Mouse (Mus musculus): ENCODE measurements at regions not wholly inside any gene's neighbourhood (a gene's known extent, or its start where the extent isn't known, plus 50 kb on each side); places are given as distances from the start of the nearest gene placed in this dataset.
A peak's percentile ranks its signal among the peaks of the same experiment; 100 is the strongest.

DNA sequence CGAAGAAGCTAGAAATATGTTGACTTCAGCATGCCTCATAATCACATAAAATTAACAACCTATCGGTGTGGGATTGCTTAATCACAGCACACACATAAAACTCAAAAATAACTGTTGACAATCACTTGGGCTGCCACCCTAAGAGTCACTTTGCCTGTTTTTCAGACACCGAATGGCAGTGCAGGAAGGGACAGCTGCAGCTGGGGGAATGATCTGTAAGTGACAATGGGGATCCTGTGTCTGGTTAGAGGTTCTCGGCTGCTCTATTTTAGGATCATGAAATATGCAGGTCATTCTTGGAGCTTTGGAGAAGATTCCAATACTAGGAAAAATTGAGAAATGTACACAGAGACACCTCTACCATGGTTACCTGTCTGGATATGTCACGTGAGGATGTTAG lies 54.4 kb upstream of the Tcf12 start:
- 79% methylated on average over 5 of the region's 5 CpGs for WGBS
- H3K4me1 ChIP-seq (replicated peaks; ENCODE audit: control insufficient read depth, insufficient read depth), result no peaks in the 10 kb centered on the region
- no peak for DNase-seq (ENCODE audit: low spot score)

DNA sequence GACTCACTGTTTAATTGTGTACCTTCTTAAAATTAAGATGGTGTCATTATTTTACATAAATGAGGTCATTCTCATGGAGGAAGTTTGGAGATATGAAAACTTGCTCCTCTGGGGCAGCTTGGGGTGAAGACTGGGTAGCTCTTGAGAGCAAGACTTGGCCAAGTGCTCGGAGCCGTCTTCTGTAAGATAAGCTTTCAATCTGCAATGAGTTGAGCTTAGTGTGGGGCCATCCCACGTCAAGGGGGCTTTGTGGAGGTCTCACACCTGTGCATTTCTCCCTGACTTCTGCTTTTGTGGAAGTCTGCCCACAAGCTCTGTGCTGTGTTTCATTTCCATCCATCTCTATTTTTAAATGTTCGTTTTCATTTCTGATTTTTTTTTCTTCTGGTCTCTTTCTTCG lies 54.9 kb upstream of the Tcf12 start:
- ATAC-seq (ENCODE audit: low FRiP score, low TSS enrichment) (no peak), DNase-seq (ENCODE audit: low spot score) (no peak)
- no peaks in the 10 kb centered on the region for H3K4me1 ChIP-seq (replicated peaks; ENCODE audit: control insufficient read depth, insufficient read depth)
- 67% methylated on average over 5 of the region's 5 CpGs for WGBS
- no peaks in the 10 kb centered on the region for H3K36me3 ChIP-seq (ENCODE audit: control insufficient read depth, insufficient read depth, low read length)
- H3K27me3 ChIP-seq (ENCODE audit: control insufficient read depth, insufficient read depth, low read length), result no peaks in the 10 kb centered on the region
- H3K27ac ChIP-seq (replicated peaks), result no peak overlapping the region
- no peak overlapping the region for H3K9ac ChIP-seq (ENCODE audit: low read length)
- TF ChIP-seq EP300 (optimal IDR thresholded peaks at IDR 0.05) (no peak), CTCF (IDR thresholded peaks at IDR 0.05; ENCODE audit: low read depth) (no peak)
- no peaks in the 10 kb centered on the region for H3K9me3 ChIP-seq (ENCODE audit: control insufficient read depth, low read length)
- no peak overlapping the region for H3K4me3 ChIP-seq (ENCODE audit: low read depth, low read length)
- H3K4me2 ChIP-seq (replicated peaks; ENCODE audit: low read depth), result no peak overlapping the region

More for the DNA sequence above, 54.4 kb upstream of the Tcf12 start:
- Histone ChIP-seq H3K4me2 (replicated peaks; ENCODE audit: low read depth) (no peak overlapping the region), H3K4me3 (ENCODE audit: low read depth, low read length) (no peak overlapping the region), H3K27me3 (ENCODE audit: control insufficient read depth, insufficient read depth, low read length) (no peaks in the 10 kb centered on the region), H3K9me3 (ENCODE audit: control insufficient read depth, low read length) (no peaks in the 10 kb centered on the region), H3K36me3 (ENCODE audit: control insufficient read depth, insufficient read depth, low read length) (no peaks in the 10 kb centered on the region), H3K9ac (ENCODE audit: low read length) (no peak overlapping the region), H3K27ac (replicated peaks) (no peak overlapping the region)
- ATAC-seq (ENCODE audit: low FRiP score, low TSS enrichment), result no peak
- TF ChIP-seq CTCF (IDR thresholded peaks at IDR 0.05; ENCODE audit: low read depth) (no peak), EP300 (optimal IDR thresholded peaks at IDR 0.05) (no peak)

DNA sequence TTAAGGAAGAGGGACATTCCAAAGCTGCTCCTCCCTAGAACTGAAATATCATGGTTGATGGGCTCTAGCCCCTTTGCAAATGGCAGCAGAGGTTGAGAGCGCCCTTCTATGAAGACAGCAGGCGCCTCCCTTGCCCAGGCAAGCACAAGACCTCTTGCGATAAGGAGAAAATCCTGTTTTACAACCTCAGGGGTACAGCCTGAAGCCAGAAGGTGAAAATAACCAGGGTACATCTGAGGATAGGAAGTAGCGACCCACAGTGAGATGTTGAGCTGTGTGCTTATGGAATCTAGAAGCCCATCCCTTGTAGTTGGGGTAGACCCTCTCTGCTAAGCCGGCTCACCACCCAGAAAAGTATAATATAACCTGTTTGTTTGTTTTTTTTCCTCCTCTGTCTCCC lies 57.6 kb upstream of the Tcf12 start:
- no peaks in the 10 kb centered on the region for H3K4me1 ChIP-seq (replicated peaks; ENCODE audit: control insufficient read depth, insufficient read depth)
- peak overlapping the region; percentile 52 for H3K4me2 ChIP-seq (replicated peaks; ENCODE audit: low read depth)
- 53% methylated on average over 5 of the region's 5 CpGs for WGBS
- H3K27me3 ChIP-seq (ENCODE audit: control insufficient read depth, insufficient read depth, low read length), result no peaks in the 10 kb centered on the region
- H3K36me3 ChIP-seq (ENCODE audit: control insufficient read depth, insufficient read depth, low read length), result no peaks in the 10 kb centered on the region
- H3K4me3 ChIP-seq (ENCODE audit: low read depth, low read length), result no peak overlapping the region
- ATAC-seq (ENCODE audit: low FRiP score, low TSS enrichment), result peak; percentile 26; the same call in 1 of the 2 replicates
- DNase-seq (ENCODE audit: low spot score), result no peak
- no peak overlapping the region for H3K9ac ChIP-seq (ENCODE audit: low read length)
- no peak for TF ChIP-seq CTCF (IDR thresholded peaks at IDR 0.05; ENCODE audit: low read depth)
- TF ChIP-seq EP300 (optimal IDR thresholded peaks at IDR 0.05), result no peak
- no peak overlapping the region for H3K27ac ChIP-seq (replicated peaks)
- no peaks in the 10 kb centered on the region for H3K9me3 ChIP-seq (ENCODE audit: control insufficient read depth, low read length)

DNA sequence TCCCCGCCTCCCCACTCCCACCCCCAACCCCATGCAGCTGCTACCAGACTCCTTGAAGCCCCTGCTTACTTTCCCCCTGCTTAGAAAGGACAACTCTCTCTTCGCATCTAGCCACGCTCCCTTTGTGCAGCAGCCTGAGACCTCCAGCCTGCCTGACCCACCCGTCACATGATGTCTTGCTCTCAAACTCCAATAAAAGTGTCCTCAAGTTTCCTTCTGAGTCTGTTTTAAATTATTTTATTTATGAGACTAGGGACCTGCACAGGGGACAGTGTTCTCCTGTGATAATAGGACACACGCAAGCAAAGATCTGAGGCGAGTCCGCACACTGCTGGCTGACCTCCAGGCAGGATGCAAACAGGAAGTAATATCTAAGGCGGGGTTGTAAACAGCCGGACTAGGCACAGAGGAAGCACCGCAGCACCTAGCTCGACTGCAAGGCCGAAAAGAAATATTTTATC lies 58.1 kb upstream of the Tcf12 start:
- no peaks in the 10 kb centered on the region for H3K36me3 ChIP-seq (ENCODE audit: control insufficient read depth, insufficient read depth, low read length)
- DNase-seq (ENCODE audit: low spot score) (peak; percentile 54), ATAC-seq (ENCODE audit: low FRiP score, low TSS enrichment) (peak; percentile 74)
- WGBS, result 11% methylated on average over 12 of the region's 12 CpGs
- H3K9me3 ChIP-seq (ENCODE audit: control insufficient read depth, low read length), result no peaks in the 10 kb centered on the region
- no peaks in the 10 kb centered on the region for H3K27me3 ChIP-seq (ENCODE audit: control insufficient read depth, insufficient read depth, low read length)
- peak overlapping the region; percentile 52 for H3K4me2 ChIP-seq (replicated peaks; ENCODE audit: low read depth)
- H3K27ac ChIP-seq (replicated peaks), result 0 out of 2 replicates have a peak overlapping the region, but pooled peaks have one; percentile 35
- H3K9ac ChIP-seq (ENCODE audit: low read length), result peak overlapping the region; percentile 54
- no peak for TF ChIP-seq EP300 (optimal IDR thresholded peaks at IDR 0.05)
- no peak for TF ChIP-seq CTCF (IDR thresholded peaks at IDR 0.05; ENCODE audit: low read depth)
- peak overlapping the region; percentile 30 for H3K4me3 ChIP-seq (ENCODE audit: low read depth, low read length)
- no peaks in the 10 kb centered on the region for H3K4me1 ChIP-seq (replicated peaks; ENCODE audit: control insufficient read depth, insufficient read depth)

DNA sequence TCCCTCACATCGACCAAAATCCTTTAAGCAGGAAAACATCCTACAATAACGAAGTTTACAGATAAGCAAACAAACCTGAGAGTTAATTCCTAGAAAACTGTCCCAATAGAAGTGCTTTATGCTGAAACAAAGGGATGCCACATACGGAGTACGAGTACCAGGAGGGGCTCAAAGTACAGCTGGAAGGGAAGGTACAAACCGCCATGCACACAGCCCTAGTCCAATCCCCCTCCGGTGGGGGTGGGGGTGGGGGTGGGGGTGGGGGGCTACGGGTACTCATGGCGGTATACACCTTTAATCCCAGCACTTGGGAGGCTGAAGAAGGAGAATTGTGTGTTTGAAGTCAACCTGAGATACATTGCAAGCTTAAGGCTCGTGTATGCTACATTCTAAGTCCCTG lies 58.6 kb upstream of the Tcf12 start:
- Histone ChIP-seq H3K36me3 (ENCODE audit: control insufficient read depth, insufficient read depth, low read length) (no peaks in the 10 kb centered on the region), H3K4me3 (ENCODE audit: low read depth, low read length) (peak overlapping the region; percentile 30), H3K9me3 (ENCODE audit: control insufficient read depth, low read length) (no peaks in the 10 kb centered on the region), H3K4me2 (replicated peaks; ENCODE audit: low read depth) (peak overlapping the region; percentile 52), H3K27ac (replicated peaks) (0 out of 2 replicates have a peak overlapping the region, but pooled peaks have one; percentile 35), H3K9ac (ENCODE audit: low read length) (peak overlapping the region; percentile 54; the same call in 1 of the 2 replicates), H3K27me3 (ENCODE audit: control insufficient read depth, insufficient read depth, low read length) (no peaks in the 10 kb centered on the region), H3K4me1 (replicated peaks; ENCODE audit: control insufficient read depth, insufficient read depth) (no peaks in the 10 kb centered on the region)
- TF ChIP-seq CTCF (IDR thresholded peaks at IDR 0.05; ENCODE audit: low read depth) (no peak), EP300 (optimal IDR thresholded peaks at IDR 0.05) (no peak)
- DNase-seq (ENCODE audit: low spot score), result no peak
- no peak for ATAC-seq (ENCODE audit: low FRiP score, low TSS enrichment)
- whole genome bisulfite sequencing, result 7% methylated on average over 9 of the region's 9 CpGs

GRCm38 (mm10) chr9:72172331-72172730 lies 60.7 kb upstream of the Tcf12 start:
- Histone ChIP-seq H3K4me2 (replicated peaks; ENCODE audit: low read depth) (no peak overlapping the region), H3K36me3 (ENCODE audit: control insufficient read depth, insufficient read depth, low read length) (no peaks in the 10 kb centered on the region), H3K4me3 (ENCODE audit: low read depth, low read length) (no peak overlapping the region), H3K4me1 (replicated peaks; ENCODE audit: control insufficient read depth, insufficient read depth) (no peaks in the 10 kb centered on the region), H3K27me3 (ENCODE audit: control insufficient read depth, insufficient read depth, low read length) (no peaks in the 10 kb centered on the region), H3K27ac (replicated peaks) (no peak overlapping the region), H3K9ac (ENCODE audit: low read length) (no peak overlapping the region), H3K9me3 (ENCODE audit: control insufficient read depth, low read length) (no peaks in the 10 kb centered on the region)
- TF ChIP-seq CTCF (IDR thresholded peaks at IDR 0.05; ENCODE audit: low read depth) (no peak), EP300 (optimal IDR thresholded peaks at IDR 0.05) (no peak)
- ATAC-seq (ENCODE audit: low FRiP score, low TSS enrichment) (no peak), DNase-seq (ENCODE audit: low spot score) (no peak)
- 86% methylated on average over 1 of the region's 1 CpGs for WGBS
